Mouse (Mus musculus) small intestine, adult 2 months (tissue): ENCODE measurements at regions not wholly inside any gene's neighbourhood (a gene's known extent, or its start where the extent isn't known, plus 50 kb on each side); places are given as distances from the start of the nearest gene placed in this dataset.

Experiments
- CTCF ChIP-seq: fragments of 200-500 bp; IDR thresholded peaks from 2 replicates; pipeline ENCODE4 v1.5.1; 2012; ENCODE audit warnings: low read depth, mild to moderate bottlenecking, control low read depth, inconsistent platforms, low read length, moderate library complexity, mixed read lengths; ENCODE audit not compliant: insufficient replicate concordance, insufficient read length; ENCODE audit errors: extremely low read depth
- POLR2A ChIP-seq: fragments of 200-500 bp; IDR thresholded peaks from 2 replicates; pipeline ENCODE4 v1.6.1; 2012; ENCODE audit warnings: low read depth, mild to moderate bottlenecking, control low read depth, inconsistent platforms, low read length, moderate library complexity

DNA sequence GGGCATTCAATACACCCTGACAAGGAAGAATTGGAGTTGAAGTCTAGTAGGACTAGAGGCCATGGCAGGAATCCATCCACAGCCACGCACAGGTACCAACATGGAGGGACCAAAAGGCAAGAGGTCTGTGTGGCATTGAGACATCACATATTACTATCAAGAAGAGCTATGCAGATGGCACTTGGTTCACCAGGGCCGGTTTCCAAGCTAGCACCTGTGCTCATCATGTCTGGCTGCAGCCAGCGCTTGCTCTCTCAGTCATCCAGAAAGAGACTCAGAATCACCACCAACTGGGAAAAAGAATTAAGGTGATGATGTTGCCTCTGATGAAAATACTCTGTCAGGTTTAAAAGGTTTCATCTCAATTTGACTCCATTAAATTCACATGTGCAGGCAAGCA lies 292.1 kb upstream of the 1700056E22Rik start:
- TF ChIP-seq POLR2A = no peak
- TF ChIP-seq CTCF = no peak
